Mouse (Mus musculus) heart, postnatal 0 days (tissue): ENCODE measurements at regions not wholly inside any gene's neighbourhood (a gene's known extent, or its start where the extent isn't known, plus 50 kb on each side); places are given as distances from the start of the nearest gene placed in this dataset.

Experiments used
- CTCF ChIP-seq: IDR thresholded peaks from 2 replicates; pipeline ENCODE4 v1.5.1; 2016; ENCODE audit warnings: antibody characterized with exemption, control low read depth, low read depth
- EP300 ChIP-seq: IDR thresholded peaks from 2 replicates; pipeline ENCODE4 v1.6.1; 2016; ENCODE audit warnings: antibody characterized with exemption, low read depth

DNA sequence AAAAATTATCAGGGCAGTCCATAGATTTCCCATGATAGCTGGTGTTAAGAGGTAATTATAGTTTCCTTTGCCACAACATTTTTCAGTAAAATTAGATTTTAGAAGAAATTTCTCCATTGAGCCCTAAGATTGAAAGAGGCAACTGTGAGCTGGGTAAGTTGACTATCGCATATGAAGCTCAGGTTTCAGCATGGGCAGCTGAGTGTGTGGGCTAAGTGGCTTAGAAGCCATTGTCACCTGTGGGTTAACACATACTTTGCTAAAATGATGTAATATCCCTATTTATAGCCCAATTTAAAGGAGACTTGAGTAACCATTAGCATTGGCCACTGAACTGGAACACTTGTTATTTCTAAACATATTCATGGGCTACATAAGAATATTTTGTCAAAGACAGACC, 267.6 kb upstream of the Far2 start:
- no peak for TF ChIP-seq CTCF
- no peak for TF ChIP-seq EP300
